Mouse (Mus musculus) liver, adult 2 months (tissue): Measurements from ENCODE around the gene Siglece.

Experiments used
- CTCF ChIP-seq: fragments of 200-500 bp; IDR thresholded peaks from 2 replicates; pipeline ENCODE4 v1.5.1; 2011; ENCODE audit warnings: low read depth, low read length, control low read depth
- POLR2A ChIP-seq: fragments of 200-500 bp; IDR thresholded peaks from 2 replicates; pipeline ENCODE4 v1.6.1; 2011; ENCODE audit warnings: low read length, control low read depth; ENCODE audit not compliant: insufficient read depth; ENCODE audit errors: extremely low read depth

DNA sequence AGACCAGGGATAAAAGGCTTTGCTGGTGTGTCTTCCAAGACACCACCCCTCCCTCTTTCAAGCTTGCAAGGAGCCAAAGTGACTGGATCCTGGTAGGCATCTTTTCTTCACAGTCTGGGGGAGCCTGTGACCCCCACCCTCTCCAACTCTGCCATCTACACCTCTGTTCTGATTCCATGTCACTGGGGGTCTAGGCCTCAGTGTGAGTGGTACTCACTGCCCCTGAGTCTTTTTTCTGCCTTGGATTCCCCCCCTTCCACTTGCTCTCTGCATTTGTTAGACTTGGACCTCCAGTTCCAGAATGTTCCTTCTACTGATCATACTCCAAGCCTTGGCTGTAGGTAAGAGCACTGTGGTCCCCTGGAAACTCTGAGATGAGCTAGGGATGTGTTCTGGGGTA is 30.2 kb upstream of the Siglece start, which contains the start of gene Klk14:
- TF ChIP-seq POLR2A (no peak), CTCF (no peak)
